Mouse (Mus musculus) liver, embryonic 16.5 days (tissue): ENCODE data around the gene Ppme1. TPM values are rescaled to one million over a fixed set of nuclear protein-coding genes. Genes with fewer than 3 reads are reported as not detected.
A peak's percentile ranks its signal among the peaks of the same experiment; 100 is the strongest.

Experiments used
- ATAC-seq: fragments of 200-750 bp; cut with Nextera tagmentation; 2 replicates; pipeline ENCODE4 v1.8.0; 2017; ENCODE audit warnings: low read depth, mild to moderate bottlenecking, moderate number of reproducible peaks, moderate library complexity
- H3K27ac ChIP-seq: fragments of 300-500 bp; sonication (generic); 2 replicates; pipeline ENCODE4 v1.5.1; 2014; ENCODE audit warnings: mild to moderate bottlenecking, low read length
- H3K27me3 ChIP-seq: fragments of 300-500 bp; sonication (generic); 2 replicates; pipeline ENCODE4 v1.6.1; 2014; ENCODE audit warnings: low read depth, low read length, mixed read lengths; ENCODE audit not compliant: control insufficient read depth, insufficient read depth
- H3K36me3 ChIP-seq: fragments of 300-500 bp; sonication (generic); 2 replicates; pipeline ENCODE4 v1.6.1; 2014; ENCODE audit warnings: mild to moderate bottlenecking; ENCODE audit not compliant: control insufficient read depth, insufficient read depth
- H3K4me1 ChIP-seq: fragments of 300-500 bp; sonication (generic); 2 replicates; pipeline ENCODE4 v1.6.1; 2014; ENCODE audit warnings: low read depth, low read length, mixed read lengths; ENCODE audit not compliant: control insufficient read depth
- H3K4me2 ChIP-seq: fragments of 300-500 bp; sonication (generic); 2 replicates; pipeline ENCODE4 v1.6.1; 2014; ENCODE audit warnings: low read depth, low read length, mixed read lengths
- H3K4me3 ChIP-seq: fragments of 300-500 bp; sonication (generic); 2 replicates; pipeline ENCODE4 v1.5.1; 2014; ENCODE audit warnings: low read depth, mild to moderate bottlenecking, low read length
- H3K9ac ChIP-seq: fragments of 300-500 bp; sonication (generic); 2 replicates; pipeline ENCODE4 v1.6.1; 2014; ENCODE audit warnings: low read depth, low read length
- H3K9me3 ChIP-seq: fragments of 300-500 bp; sonication (generic); replicated peaks from 2 replicates; pipeline ENCODE4 v1.6.1; 2016; ENCODE audit warnings: low read length; ENCODE audit not compliant: control insufficient read depth
- WGBS: fragments of 180-500 bp; shearing (Covaris S2); extraction: QIAGEN DNeasy Blood & Tissue Kit; methylation state at CpG from one replicate; pipeline ENCODE4 v1.1.7; 2014; ENCODE audit not compliant: insufficient replicate concordance; 5-methylcytosine and 5-hydroxymethylcytosine counted together
- polyA plus RNA-seq: library from polyadenylated mRNA; unstranded; fragments of >200 nt; fragmentation: Nextera tagmentation; extraction: Ambion mirVana; gene quantifications from 2 replicates; pipeline ENCODE4 v1.2.1, GENCODE M21; 2015

Gene Ppme1
- 23.1 and 26.4 TPM in 2 replicates for polyA plus RNA-seq

GRCm38 (mm10) chr7:100371495-100372451, at the start of gene Ppme1, which contains the start of gene C2cd3:
Gene Ppme1, minus strand, starts transcription at chr7:100372307.
Gene C2cd3, plus strand, starts transcription at chr7:100372233.
- WGBS: under 1% methylated on average over 54 of the region's 54 CpGs
- Histone ChIP-seq H3K9ac (peak within 1 kb of the TSS; percentile 93), H3K36me3 (peaks cover 11% of the 10 kb centered on the region), H3K27me3 (no peaks in the 10 kb centered on the region), H3K4me2 (peak within 1 kb of the TSS; percentile 87), H3K27ac (peak within 1 kb of the TSS; percentile 96), H3K4me3 (peak within 1 kb of the TSS; percentile 96), H3K9me3 (no peaks in the 10 kb centered on the region), H3K4me1 (peaks cover 14% of the 10 kb centered on the region)
- ATAC-seq: peak; percentile 95

GRCm38 (mm10) chr7:100408684-100409083, 36.6 kb upstream of the Ppme1 start:
- Histone ChIP-seq H3K4me1 (no peaks in the 10 kb centered on the region), H3K9ac (no peak overlapping the region), H3K27ac (no peak overlapping the region), H3K9me3 (no peaks in the 10 kb centered on the region), H3K4me3 (no peak overlapping the region), H3K36me3 (peaks cover 44% of the 10 kb centered on the region), H3K4me2 (no peak overlapping the region), H3K27me3 (no peaks in the 10 kb centered on the region)
- WGBS: 82% methylated on average over 4 of the region's 4 CpGs
- no peak for ATAC-seq

GRCm38 (mm10) chr7:100407677-100408076, 35.6 kb upstream of the Ppme1 start:
- ATAC-seq: no peak
- Histone ChIP-seq H3K4me1 (no peaks in the 10 kb centered on the region), H3K27ac (no peak overlapping the region), H3K9me3 (no peaks in the 10 kb centered on the region), H3K4me3 (no peak overlapping the region), H3K9ac (no peak overlapping the region), H3K27me3 (no peaks in the 10 kb centered on the region), H3K36me3 (peaks cover 41% of the 10 kb centered on the region), H3K4me2 (no peak overlapping the region)
- WGBS: 89% methylated on average over 5 of the region's 5 CpGs

GRCm38 (mm10) chr7:100402715-100403114, 30.6 kb upstream of the Ppme1 start:
- peaks cover 25% of the 10 kb centered on the region for H3K36me3 ChIP-seq
- no peaks in the 10 kb centered on the region for H3K27me3 ChIP-seq
- H3K9ac ChIP-seq: no peak overlapping the region
- no peak for ATAC-seq
- no peak overlapping the region for H3K4me2 ChIP-seq
- H3K4me1 ChIP-seq: no peaks in the 10 kb centered on the region
- no peak overlapping the region for H3K27ac ChIP-seq
- no peak overlapping the region for H3K4me3 ChIP-seq
- WGBS: 93% methylated on average over 4 of the region's 4 CpGs
- no peaks in the 10 kb centered on the region for H3K9me3 ChIP-seq

GRCm38 (mm10) chr7:100400899-100401539, 28.9 kb upstream of the Ppme1 start:
- no peak for ATAC-seq
- Histone ChIP-seq H3K4me2 (no peak overlapping the region), H3K27me3 (no peaks in the 10 kb centered on the region), H3K36me3 (peaks cover 16% of the 10 kb centered on the region), H3K9ac (no peak overlapping the region), H3K27ac (no peak overlapping the region), H3K4me3 (no peak overlapping the region), H3K4me1 (no peaks in the 10 kb centered on the region), H3K9me3 (no peaks in the 10 kb centered on the region)
- WGBS: 57% methylated on average over 4 of the region's 4 CpGs

- no peaks in the 10 kb centered on the region for H3K9me3 ChIP-seq
- ATAC-seq: no peak
- H3K27me3 ChIP-seq: no peaks in the 10 kb centered on the region
- H3K27ac ChIP-seq: no peak overlapping the region
- WGBS: 76% methylated on average over 8 of the region's 8 CpGs
- H3K4me2 ChIP-seq: no peak overlapping the region
- no peak overlapping the region for H3K9ac ChIP-seq
- H3K4me1 ChIP-seq: no peaks in the 10 kb centered on the region
- H3K4me3 ChIP-seq: no peak overlapping the region
- peaks cover 19% of the 10 kb centered on the region for H3K36me3 ChIP-seq
Measured at GRCm38 (mm10) chr7:100399231-100399913, 27.3 kb upstream of the Ppme1 start.

- Histone ChIP-seq H3K27ac (no peak overlapping the region), H3K4me1 (no peaks in the 10 kb centered on the region), H3K36me3 (peaks cover 24% of the 10 kb centered on the region), H3K9ac (no peak overlapping the region), H3K27me3 (no peaks in the 10 kb centered on the region), H3K9me3 (no peaks in the 10 kb centered on the region), H3K4me3 (no peak overlapping the region), H3K4me2 (no peak overlapping the region)
- ATAC-seq: no peak
- WGBS: 74% methylated on average over 2 of the region's 2 CpGs
Measured at GRCm38 (mm10) chr7:100392265-100392664, 20.2 kb upstream of the Ppme1 start.

GRCm38 (mm10) chr7:100390166-100390565, 18.1 kb upstream of the Ppme1 start:
- Histone ChIP-seq H3K9me3 (no peaks in the 10 kb centered on the region), H3K9ac (no peak overlapping the region), H3K4me1 (no peaks in the 10 kb centered on the region), H3K27ac (no peak overlapping the region), H3K4me2 (no peak overlapping the region), H3K4me3 (no peak overlapping the region), H3K36me3 (peaks cover 18% of the 10 kb centered on the region), H3K27me3 (no peaks in the 10 kb centered on the region)
- WGBS: 84% methylated on average over 8 of the region's 8 CpGs
- no peak for ATAC-seq
